Comparison of ENCODE assay signal across 15 mouse cellular contexts in the genomic region with DNA sequence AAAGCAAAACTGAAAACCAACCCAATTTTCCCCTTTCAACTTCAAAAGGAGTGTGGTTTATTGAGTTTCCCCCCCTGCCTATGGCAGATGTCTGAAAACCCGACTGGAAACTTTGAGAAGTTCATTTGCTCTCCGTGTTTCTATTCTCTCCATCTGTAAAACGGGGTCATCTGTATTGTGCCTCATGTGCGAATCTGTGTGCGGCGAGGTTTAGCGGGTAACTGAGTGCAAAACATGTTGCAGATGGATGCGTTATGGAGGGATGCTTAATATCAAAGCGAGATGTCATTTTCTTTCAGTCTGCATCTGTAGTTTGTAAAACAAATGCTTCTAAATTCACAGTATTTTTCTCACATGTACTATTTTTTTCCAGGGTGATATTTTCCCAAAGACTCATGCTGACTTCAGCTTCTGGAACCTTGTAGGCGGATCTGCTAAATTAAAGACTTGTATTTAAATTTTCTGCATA.
A peak's percentile ranks its signal among the peaks of the same experiment; 100 is the strongest.
DNase-seq lines count a peak whose midpoint lies in the region; ATAC-seq lines count a peak whose summit lies in the region.
"Had no signal": no experiment of that assay in that cellular context is flagged by ENCODE, and none has a peak within 500 bp of the region (broad histone marks: within the 10 kb centered on the region; RNA-seq: fewer than 3 reads in every experiment).

No protein-coding gene starts in this region.

- ATAC-seq in frontal cortex, adult (ENCODE audit: low TSS enrichment), result peak; percentile 65
- ATAC-seq in cerebellum, adult (ENCODE audit: insufficient number of reproducible peaks, low FRiP score, low TSS enrichment), result no peak
- ATAC-seq: midbrain, embryonic 15.5 days had no signal

- peak; percentile 13 to 57 for DNase-seq in layer of hippocampus, adult 18-20 months (ENCODE audit: low spot score in 2 of 2)
- no peak for DNase-seq in layer of hippocampus, postnatal 25 days (ENCODE audit: extremely low spot score in 1 of 2, low spot score in 1 of 2)
- peak; percentile 16 to 18 for DNase-seq in layer of hippocampus, postnatal 36 days
- DNase-seq in right cerebral cortex, postnatal 36 days (ENCODE audit: low spot score in 2 of 2), result peak; percentile 14 to 54
- DNase-seq in natural killer cell, adult 2 months (ENCODE audit: low spot score in 2 of 2), result no peak
- no peak for DNase-seq in spleen, postnatal 4 days (ENCODE audit: low spot score in 2 of 2)
- DNase-seq: cerebellum, adult 8-10 months; gastrocnemius, postnatal 14 days; kidney, adult 18-20 months; kidney, postnatal 4 days; liver; lung, adult 2 months had no signal

Comparison
In these comparisons a context has a peak if more than half of its experiments do, and no peak if none do; other contexts are left out.
1. DNase-seq: peak in layer of hippocampus, adult 18-20 months (2 of 2), layer of hippocampus, postnatal 36 days (2 of 2) and right cerebral cortex, postnatal 36 days (2 of 2); none in layer of hippocampus, postnatal 25 days (0 of 2), natural killer cell, adult 2 months (0 of 2) and spleen, postnatal 4 days (0 of 2).